Mouse (Mus musculus) heart, adult 8-10 months (tissue): ENCODE measurements at regions not wholly inside any gene's neighbourhood (a gene's known extent, or its start where the extent isn't known, plus 50 kb on each side); places are given as distances from the start of the nearest gene placed in this dataset.

ENCODE experiments used
- DNase-seq: peaks from one replicate; pipeline ENCODE4 v3.0.0; 2022; ENCODE audit warnings: low spot score

DNA sequence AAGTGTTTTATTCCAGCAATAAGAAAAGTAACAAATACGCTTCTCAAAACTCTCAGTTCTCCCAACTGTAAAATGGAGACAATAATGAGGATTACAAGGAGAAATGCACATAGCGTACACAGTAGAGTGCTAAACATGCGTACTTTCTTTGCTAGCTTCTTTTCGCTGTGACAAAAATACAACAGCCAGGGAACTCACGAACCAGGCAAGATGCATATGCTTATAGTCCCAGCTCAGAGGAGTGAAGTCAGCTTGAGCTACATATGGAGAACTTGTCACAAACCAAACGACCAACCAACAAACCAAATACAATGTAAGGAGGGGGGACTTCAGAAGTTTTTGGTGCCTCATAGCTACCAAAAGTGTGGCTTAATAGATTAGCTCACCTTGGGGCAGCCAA, 313.3 kb downstream of the Cog6 start:
- no peak for DNase-seq

DNA sequence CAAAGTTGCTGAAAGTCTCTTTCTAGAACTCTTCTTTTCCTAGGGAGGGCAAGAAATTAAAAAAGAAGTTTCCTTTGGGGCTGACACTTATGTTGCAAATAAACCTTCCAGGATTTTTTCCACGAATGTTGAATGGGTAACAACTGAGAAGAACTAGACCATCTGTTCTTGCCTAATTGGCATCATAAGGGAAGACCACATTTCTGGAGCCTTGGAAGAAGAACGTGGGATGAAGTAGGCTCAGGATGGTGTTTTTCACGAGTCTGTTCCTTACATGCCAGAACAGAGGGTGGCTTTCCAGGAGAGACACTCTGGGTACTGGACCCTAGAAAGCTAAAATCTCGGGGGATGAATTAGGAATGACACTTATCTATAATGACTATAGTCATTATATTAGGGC, 314.1 kb downstream of the Cog6 start:
- DNase-seq, result no peak

DNA sequence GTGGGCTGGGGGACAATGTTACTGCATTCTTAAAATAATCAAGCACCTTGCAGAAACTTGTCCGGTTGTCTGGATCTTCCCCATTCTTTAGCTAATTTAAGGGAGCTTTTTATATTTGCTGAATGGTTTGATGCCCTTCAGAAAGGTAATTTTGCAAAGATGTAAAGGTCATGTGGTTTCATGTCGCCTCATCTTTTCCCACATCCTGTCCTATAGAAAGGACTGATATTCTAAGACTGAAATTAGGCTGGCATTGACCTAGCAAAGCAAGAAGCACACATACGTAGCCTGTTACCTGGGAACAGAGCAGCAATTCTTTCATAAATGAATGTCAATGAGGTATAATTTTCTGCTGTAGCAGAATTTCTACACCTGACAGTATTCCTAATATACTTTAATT, 315.4 kb downstream of the Cog6 start:
- DNase-seq, result no peak

DNA sequence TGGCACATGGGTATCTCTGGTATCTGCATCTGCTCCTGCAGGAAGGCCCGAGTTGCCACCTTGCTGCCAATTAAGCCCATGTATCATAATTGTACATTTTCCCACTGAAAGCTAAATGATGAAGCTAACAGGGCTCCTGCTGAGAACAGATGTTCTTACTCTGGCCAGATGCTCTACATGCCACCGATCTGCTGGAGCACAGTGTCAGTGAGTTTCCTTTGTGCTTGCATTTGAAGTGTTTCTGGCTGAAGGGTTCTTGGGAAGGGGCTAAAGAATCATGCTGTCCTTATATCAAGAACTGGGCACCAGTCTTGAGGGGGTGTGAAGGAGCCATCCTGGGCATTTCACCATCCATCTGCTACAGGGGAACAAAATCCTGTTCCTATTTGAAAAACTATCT, 323.2 kb downstream of the Cog6 start:
- DNase-seq, result no peak

DNA sequence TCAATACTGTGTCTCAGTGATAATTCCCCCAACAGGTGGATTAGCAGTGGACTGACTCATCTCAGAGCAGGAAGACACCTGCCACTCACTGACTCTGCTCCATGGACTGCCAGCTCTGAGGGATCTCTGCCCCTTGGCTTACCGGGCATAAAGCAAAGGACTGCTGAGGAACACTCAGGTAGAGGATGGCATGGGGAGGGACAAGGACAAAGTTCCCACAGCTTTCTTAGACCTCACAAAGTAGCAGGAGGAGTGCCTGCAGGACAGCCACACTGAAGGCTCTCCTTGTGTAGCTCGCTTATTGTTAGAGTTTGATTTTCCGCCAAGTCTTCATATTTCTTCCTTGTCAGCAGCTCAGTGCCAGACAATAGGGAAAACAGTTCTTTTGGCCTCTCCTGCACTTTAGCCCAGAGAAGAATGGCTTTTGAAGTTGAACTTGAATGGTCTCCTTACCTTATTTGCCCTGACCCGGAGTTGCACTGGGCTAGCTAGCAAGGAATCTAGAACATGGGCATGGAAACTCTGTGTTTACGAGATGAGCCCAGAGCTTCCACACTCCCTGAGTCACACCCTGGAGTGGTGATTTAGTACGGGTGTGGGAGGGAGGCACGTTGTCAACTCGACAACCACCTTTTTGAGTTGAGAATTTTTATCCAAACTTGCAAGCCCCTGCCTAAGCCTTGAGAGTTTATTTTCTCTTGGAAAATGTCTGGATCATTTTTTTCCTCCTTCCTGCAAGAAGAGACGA, 331.4 kb downstream of the Cog6 start:
- DNase-seq, result peak; percentile 65

DNA sequence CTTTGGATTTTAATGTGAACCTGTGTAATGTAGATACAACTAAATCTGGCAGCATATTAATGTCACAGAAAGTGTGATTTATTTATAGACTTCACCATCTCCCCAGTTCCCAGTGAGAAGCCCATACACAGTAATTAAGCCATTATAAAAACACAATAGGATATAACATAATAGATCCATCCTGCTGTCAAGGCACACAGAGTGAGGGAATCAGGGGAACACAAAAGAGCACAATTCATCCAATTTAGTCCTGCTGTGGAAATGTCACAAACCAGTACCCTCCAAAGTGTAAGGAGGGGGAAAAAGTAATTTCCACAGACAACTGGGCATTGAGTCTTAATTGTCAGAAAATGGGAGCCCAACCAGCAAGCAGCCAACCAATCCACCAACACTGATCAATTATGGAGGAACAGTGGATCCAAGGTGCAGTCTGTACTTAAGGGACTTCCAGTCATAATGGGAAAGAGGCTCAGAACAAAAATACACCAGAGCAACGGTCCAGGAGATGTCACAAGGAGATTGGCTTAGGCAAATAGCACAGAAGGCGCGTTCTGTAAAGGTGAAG, 336.1 kb downstream of the Cog6 start:
- no peak for DNase-seq

DNA sequence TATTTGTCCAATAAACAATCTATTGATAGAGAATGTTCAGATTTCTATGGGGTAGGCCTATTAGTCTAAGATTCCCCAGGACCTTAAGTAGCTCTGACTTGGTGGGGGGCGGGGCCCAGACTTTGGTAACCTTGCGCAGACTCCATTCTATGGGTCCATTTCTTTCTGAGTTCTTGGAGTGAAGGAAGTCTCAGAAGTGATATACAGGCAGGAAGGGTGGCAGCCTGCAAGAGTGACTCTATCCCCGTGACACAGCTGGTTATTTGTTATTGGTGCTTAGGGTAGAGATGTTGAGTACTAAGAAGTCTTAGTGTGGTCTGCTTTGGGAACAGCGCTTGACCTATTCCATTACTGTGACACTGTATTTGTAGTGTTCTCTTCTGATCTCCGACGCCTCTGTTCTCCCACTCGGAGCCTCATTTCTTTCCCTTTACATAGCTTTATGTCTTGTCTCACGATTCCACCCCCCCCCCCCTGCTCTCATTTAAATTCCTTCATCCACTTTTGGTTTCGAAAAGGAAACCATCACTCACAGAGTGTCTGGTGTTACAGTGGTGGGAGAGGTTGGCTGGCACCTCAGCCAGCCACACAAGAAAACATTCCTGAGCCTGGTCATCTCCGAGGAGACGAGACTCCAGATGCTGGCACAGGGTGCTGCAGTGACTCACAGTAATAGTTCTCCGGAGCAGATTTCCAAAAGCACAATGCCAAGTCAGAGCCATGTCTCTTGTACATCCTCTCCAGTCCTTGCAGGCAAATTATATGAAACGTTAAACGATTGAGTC, 340.0 kb downstream of the Cog6 start:
- no peak for DNase-seq

DNA sequence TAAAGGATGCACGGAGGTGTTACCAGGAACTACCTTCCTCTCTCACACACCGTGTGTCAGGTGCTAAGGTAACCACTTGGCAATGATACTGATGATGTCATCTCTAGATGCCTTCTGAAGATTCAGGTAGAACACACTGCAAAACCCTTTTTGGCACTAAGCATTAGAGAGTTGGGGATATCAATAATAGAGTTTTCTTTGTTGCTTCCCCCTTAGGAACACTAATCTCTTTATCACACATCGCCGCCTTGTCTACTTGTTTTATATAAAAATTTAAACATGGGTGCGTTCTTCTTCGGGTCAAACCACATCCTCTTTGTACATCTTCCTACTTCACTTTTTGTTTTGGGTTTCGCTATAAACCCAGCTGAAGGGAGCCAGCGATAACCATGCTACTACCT, 346.4 kb downstream of the Cog6 start:
- no peak for DNase-seq

DNA sequence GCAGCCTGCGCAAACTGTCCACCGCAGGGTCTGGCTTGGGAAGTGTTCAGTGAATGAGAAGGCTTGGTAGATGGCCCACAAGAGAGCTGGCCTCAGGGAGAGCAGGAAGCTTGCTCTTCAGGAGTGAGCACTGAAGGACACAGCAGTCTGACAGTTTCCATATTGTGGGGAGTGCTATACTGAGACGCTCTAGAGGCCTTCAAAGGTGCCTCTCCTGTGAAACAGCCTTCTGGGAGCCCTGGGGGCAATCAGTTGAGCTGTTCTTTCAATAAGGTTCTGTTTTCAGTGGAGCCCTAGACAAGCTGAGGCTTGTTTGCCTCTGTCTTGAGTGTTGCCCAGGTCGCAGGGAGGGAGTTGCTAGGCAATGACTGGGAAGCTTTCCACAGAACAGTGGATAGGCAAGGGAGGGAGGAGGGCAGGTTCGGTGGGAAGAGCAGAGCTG, 353.9 kb downstream of the Cog6 start:
- no peak for DNase-seq

DNA sequence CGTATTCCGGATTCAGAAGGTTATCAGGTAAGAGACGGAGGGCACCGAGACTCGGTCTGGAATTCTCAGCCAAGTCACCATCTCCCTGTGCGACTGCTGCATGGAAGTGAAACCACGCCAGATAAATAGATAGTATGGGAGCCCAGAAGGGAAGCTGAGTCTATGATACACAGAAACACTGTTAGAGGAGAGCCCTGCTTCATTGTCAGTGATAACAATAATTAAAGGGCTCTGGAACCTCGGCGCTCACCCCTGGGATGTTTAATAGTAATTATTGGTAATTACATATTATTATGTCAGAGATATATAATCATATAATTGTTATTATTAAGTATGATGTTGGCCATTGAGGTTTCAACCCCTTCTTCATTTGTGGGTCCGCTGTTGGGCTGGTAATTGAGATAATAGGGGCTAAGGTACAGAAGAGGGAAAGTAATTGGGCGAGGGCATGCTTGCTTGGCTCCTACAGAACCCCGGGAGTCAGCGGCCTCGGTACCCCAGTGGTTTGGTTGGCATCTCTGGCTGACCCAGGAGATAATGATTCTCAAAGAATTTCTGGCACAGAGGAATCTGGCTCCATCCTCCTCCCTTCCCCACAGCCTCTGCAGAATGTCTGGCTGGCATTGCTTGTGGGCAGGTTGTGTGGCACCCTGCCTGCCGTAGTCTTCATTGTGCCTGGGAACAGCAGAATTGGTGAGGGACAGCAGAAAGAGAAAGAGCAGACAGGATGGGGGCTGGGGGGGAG, 354.7 kb downstream of the Cog6 start:
- DNase-seq, result no peak

DNA sequence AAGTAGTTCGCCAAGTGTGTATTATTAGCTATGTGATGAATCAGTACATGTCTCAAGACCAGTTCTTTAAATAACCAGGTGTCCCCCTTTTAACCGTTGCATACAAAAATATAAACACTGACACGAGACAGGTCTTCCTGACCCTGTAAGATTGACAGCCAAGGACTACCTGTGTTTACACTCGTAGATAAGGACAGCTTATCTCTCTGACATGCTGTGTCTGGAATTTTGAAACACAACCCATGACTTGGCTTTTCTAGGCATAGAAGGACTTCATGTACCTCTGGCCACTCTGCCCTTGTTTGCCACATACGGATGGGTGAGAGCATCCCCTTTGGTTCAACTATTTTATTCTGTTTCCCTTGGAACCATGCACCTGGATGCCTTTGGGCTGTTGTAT, 364.0 kb downstream of the Cog6 start:
- peak; percentile 15 for DNase-seq

DNA sequence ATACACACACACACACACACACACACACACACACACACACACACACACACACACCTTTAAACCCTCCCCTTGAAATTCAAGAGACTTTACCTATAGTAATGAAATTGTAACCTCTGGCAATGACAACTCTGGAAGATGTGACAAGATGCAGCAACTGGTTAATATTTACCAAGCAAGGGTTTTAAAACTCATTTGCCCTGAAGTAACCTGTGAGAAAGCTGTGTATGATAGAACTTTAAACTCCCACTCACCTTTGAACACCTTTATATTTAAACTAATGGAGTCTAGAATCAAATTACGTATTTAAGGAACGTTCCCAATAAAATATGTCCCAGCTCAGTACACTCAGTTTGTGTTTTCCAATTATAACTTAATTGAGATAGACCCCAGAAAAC, 364.6 kb downstream of the Cog6 start:
- DNase-seq, result no peak

DNA sequence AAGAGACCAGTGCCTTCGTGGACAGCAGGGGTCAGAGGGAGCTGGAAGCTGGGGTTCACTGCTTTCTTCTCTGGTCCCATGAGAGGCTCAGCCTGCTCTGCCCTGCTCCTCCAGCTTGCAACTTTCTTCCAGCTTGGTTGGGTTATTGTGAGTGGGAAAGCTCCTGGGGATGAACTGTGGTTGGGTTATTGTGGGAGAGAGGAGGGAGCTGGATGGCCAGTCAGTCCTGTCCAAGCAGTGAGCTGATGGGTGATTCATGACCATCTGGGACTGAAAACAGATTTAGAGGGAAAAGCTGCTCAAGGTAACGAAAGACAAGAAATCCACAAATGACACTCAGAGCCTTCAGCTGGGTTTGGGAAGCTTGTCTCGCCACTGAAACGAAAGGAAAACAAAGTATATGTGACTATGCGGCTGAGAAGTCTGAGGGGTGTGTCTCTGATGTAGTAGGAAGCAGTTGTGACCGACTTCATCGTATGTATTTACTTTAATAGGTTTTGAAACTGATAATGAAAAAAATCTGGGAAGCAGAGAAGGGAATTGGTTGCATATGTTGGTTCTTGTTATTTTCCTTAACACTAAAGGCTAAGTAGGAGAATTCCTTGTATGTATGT, 365.1 kb downstream of the Cog6 start:
- no peak for DNase-seq

DNA sequence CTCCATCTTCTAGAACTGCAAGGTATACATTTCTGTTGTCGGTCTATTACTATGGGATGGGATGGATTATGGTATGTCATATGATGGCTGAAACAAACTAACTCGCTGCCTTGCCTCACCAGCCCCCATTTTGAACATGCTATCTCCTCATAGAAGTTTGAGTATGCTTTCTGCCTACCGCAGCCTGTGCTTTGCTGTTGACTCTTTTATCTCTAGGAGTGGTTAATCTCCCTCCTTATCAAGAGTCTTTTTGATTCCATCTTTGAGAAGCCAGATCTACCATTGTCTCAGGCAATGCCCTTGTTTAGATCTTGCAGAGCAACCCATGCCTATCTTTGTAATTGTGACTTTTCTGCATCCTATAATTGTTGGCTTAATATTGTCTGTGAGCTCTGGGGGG, 367.0 kb downstream of the Cog6 start:
- DNase-seq, result no peak

DNA sequence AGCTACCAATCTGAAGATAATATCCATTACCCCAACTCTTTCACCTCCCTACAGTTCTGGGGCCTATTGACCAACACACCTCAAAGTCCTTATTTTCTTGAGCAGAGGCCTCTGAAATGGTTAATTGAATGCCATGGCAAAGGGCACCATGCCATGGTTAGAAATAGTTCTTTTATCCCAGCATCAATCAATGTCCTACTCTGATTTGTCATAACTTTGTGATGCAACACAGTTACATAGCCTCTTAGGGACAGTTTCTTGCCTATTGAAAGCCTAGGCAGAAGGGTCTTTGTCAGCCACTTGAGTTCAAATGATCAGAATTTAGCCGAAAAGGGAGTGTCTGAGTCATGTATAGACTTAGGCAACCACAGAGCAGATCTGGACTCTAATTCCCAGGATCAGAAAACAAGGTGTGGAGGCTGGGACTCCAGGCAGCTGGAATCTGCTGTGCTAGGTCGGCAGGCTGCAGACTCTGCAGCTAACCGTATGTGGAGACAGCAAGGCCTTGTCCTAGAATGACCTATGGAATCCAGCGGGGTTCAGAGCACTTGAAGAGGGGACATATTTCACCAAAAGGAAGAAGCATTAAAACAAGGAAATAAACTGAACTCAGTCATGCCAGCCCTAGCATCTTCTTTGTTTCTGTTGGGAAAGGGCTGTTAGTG, 368.1 kb downstream of the Cog6 start:
- DNase-seq, result no peak

DNA sequence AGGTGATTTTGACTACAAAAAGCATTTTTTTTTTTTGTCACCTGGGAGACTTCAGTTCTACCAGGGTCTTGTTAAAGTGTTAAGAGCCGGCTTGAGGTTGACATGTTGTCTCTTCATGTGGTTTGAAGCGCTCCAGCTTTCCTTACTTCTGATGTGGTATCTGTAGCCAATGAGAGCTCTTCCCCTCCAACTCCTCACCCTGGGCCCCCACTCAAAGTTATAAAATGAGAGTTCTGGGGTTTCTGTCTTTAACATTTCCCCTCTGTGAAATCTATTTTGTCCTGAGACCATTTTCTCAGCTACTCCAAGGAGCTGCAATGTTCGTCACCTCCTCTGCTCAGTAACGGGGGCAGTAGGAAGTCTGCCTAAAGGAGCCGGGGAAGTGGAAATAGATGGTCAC, 369.1 kb downstream of the Cog6 start:
- no peak for DNase-seq

DNA sequence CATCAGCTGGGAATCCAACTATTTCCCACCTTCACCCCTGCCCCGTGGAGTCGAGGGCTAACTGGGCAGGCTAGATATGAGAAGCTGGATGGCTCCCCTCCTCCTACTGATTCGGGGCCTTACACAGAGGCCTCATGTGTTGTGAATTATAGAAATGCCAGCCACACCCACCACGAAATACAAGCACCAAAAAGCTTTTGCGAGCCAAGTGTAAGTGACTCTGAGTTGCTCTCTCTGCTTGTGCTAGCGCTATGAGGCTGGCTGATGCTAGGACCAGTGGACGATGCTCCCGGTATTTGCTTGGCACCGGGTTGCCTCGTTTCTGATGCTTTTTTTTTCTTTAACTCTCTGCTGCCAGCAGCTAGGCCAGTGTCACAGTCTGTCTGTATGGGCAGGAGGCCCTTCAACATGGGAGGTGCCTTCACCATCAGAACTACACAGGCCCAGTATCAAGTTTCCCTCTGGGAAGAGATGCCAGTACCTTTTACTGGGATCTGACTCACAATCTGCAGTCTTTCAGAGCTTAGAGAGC, 369.8 kb downstream of the Cog6 start:
- DNase-seq, result no peak

DNA sequence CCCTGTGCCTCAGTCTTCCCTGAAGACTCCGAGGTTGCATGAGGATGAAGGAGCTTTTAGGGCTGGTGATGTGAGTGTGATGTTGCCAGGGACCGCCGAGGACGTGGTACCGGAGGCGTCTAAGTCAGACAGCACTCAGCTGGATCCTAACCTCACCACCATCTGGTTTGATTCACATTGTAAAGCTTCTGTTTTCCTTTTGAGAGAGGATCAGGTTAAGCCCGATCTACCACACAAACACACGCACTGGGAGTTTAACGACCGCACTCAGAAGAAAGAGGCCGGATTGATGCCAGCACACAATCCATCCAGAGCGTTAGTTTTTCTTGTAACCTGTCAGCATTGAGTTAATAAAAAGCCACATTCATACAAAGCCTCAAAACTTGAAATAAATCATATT, 371.9 kb downstream of the Cog6 start:
- DNase-seq, result no peak

DNA sequence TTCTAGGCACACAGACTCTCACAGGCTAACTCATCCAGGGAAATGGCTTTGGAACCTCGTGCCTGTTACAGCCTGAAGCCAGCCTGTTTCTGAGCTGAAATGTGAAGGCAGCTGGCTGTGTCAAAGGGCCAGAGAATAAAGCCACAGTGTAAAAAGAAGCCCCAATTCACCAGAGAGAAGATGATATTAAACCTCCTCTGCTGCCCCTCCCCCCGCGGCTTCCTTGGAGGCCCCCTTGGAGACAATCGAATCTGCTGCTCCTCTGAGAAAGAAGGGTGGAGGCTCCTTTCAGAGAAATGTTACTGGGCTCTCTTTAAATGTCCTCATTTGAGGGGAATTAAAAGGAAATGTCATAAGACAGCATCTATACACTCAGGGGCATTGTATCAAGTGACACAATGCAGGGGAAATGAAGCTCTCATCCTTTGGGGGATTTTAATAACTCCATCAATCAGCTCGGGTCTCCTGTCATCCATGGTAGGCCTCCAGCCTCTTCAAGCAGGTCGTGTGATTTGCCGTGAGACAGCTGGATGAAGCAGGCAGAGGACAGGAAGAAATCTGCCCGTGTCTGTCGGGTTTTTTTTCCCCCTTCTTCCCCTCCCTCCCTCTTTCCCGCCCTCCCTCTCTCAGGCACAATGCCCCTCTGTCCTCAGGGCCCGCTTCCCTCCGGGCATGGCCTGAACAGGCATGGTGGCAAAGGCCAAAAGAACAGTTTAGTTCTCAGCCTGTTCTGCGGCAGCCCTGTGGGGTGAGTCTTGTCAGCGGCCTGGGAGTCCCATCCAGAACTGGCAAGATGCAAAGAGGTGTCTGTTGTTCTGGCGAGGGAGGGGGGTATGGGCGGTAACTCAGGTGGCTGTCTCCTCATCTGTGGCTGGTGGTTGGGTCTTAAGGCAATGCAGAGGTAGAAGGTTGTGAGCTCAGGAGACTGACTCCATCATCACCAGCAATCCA, 372.6 kb downstream of the Cog6 start:
- no peak for DNase-seq

DNA sequence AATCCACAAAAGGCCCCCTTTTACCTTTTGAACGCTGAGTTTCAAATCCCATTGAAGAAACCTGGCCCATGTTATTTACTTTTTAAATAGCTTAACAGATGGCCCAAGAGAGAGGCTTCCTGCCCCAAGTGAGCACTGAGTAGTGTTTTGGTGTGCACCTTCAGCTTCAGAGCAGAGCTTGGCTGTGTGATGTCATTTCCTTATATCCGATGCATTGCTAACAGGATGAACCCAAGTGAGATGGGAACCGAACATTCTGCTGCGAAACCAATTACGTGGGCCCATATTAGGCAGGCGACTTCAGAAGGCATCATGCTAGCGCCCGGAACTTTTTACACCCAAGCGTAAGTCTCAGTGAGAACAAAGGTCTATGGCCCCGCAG, 373.2 kb downstream of the Cog6 start:
- peak; percentile 51 for DNase-seq
